Mouse (Mus musculus): ENCODE data around the gene Ces1f. TPM values are rescaled to one million over a fixed set of nuclear protein-coding genes. Genes with fewer than 3 reads are reported as not detected.

The Ces1f gene
- total RNA-seq, 4 experiments from 2014 or later: 7.1 to 16.4 (median 13.4) TPM

Other genes starting within 250 kb of the Ces1f start
- gene Ces1a, start 231.6 kb downstream of the Ces1f start, total RNA-seq (2022): not detected
- gene Ces1b, start 199.7 kb downstream of the Ces1f start, total RNA-seq (2022): not detected
- 1 to 10 TPM in 1 of 4 experiments, under 1 TPM in 2, not detected in 1; 0.24 to 2.0 (median 0.73) TPM for gene Ces1c, start 148.5 kb downstream of the Ces1f start, total RNA-seq (2022)
- 100 to 1,000 TPM in 3 of 4 experiments, 10 to 100 TPM in 1; 62.1 to 230 (median 170) TPM for gene Ces1d, start 81.9 kb downstream of the Ces1f start, total RNA-seq (2022)
- gene Ces1e, start 50.1 kb downstream of the Ces1f start, total RNA-seq (2022): not detected
- gene Ces1g, start 57.6 kb upstream of the Ces1f start, total RNA-seq (2022): under 1 TPM; 0.09 to 0.86 (median 0.21) TPM
- gene Ces1h, start 100.0 kb upstream of the Ces1f start, total RNA-seq (2022): not detected

All from adrenal gland, adult 8-10 months (tissue).